Mouse (Mus musculus) ES-E14 (cell line): ENCODE results near the gene Kif13a. TPM values are rescaled to one million over a fixed set of nuclear protein-coding genes. Genes with fewer than 3 reads are reported as not detected.
A peak's percentile ranks its signal among the peaks of the same experiment; 100 is the strongest.

ENCODE experiments used
- DNase-seq: peaks from one replicate; pipeline ENCODE4 v3.0.0-alpha.2; 2013; ENCODE audit warnings: low read depth, low spot score
- H3K27ac ChIP-seq: 2 replicates; pipeline ENCODE4 v1.5.1; 2012; ENCODE audit warnings: low read depth, mild to moderate bottlenecking, low read length, moderate library complexity, mixed read lengths; ENCODE audit not compliant: poor library complexity, insufficient read depth, severe bottlenecking
- H3K36me3 ChIP-seq: 2 replicates; pipeline ENCODE4 v1.6.1; 2012; ENCODE audit warnings: mild to moderate bottlenecking, low read length, moderate library complexity, mixed read lengths; ENCODE audit not compliant: control insufficient read depth, poor library complexity, insufficient read depth, severe bottlenecking
- H3K4me1 ChIP-seq, 2 experiments: fragments of 150-350 bp in 1 of 2; sonication (generic) in 1 of 2; 2 replicates each; pipeline ENCODE4 v1.6.1; 2012; ENCODE audit warnings: low read length in 2 of 2, mild to moderate bottlenecking in 1 of 2, mixed read lengths in 1 of 2; ENCODE audit not compliant: control insufficient read depth in 2 of 2, insufficient read depth in 2 of 2, poor library complexity in 1 of 2
- H3K4me3 ChIP-seq, 2 experiments: fragments of 150-350 bp in 1 of 2; sonication (generic) in 1 of 2; 2 replicates each; pipeline ENCODE4 v1.5.1; 2012; ENCODE audit warnings: low read length in 2 of 2, low read depth in 1 of 2, mild to moderate bottlenecking in 1 of 2, mixed read lengths in 1 of 2; ENCODE audit not compliant: insufficient read depth in 1 of 2, poor library complexity in 1 of 2, severe bottlenecking in 1 of 2
- H3K9ac ChIP-seq: 2 replicates; pipeline ENCODE4 v1.6.1; 2012; ENCODE audit warnings: low read depth, mild to moderate bottlenecking, low read length, mixed read lengths; ENCODE audit not compliant: poor library complexity, insufficient read depth, severe bottlenecking
- H3K9me3 ChIP-seq: fragments of 150-350 bp; sonication (generic); 2 replicates; pipeline ENCODE4 v1.6.1; 2012; ENCODE audit warnings: low read depth, mild to moderate bottlenecking, low read length; ENCODE audit not compliant: control insufficient read depth, insufficient read depth
- CHD2 ChIP-seq: IDR thresholded peaks from 2 replicates; pipeline ENCODE4 v1.6.1; 2014; ENCODE audit warnings: mild to moderate bottlenecking, low read depth, low read length, inconsistent platforms
- HCFC1 ChIP-seq: IDR thresholded peaks from 2 replicates; pipeline ENCODE4 v1.6.1; 2012; ENCODE audit warnings: low read length, inconsistent platforms, borderline replicate concordance; ENCODE audit not compliant: insufficient read depth
- MAFK ChIP-seq: IDR thresholded peaks from 2 replicates; pipeline ENCODE4 v1.6.1; 2014; ENCODE audit warnings: mild to moderate bottlenecking, low read depth, low read length, inconsistent platforms; ENCODE audit not compliant: insufficient read depth
- ZC3H11A ChIP-seq: IDR thresholded peaks from 2 replicates; pipeline ENCODE4 v1.6.1; 2012; ENCODE audit warnings: low read depth, mild to moderate bottlenecking, inconsistent platforms, low read length, borderline replicate concordance
- ZNF384 ChIP-seq: IDR thresholded peaks from 2 replicates; pipeline ENCODE4 v1.6.1; 2012; ENCODE audit warnings: low read depth, low read length, inconsistent platforms
- in situ Hi-C, 2 experiments: fragments of 600-800 bp; cut with MboI; formaldehyde crosslinking; loops; one replicate each; pipeline ENCODE4 v1.15.1; 2025; ENCODE audit warnings: low sequenced_read_pairs in 2 of 2, inconsistent platforms in 1 of 2; ENCODE audit not compliant: unreplicated experiment in 2 of 2
- total RNA-seq: library from RNA; depleted of rRNA; stranded (reverse); fragments of 300-350 nt; gene quantifications from 2 replicates; pipeline ENCODE4 v1.2.3, GENCODE M21; 2012

Kif13a gene
- total RNA-seq, 1 experiment = 23.6 TPM

DNA sequence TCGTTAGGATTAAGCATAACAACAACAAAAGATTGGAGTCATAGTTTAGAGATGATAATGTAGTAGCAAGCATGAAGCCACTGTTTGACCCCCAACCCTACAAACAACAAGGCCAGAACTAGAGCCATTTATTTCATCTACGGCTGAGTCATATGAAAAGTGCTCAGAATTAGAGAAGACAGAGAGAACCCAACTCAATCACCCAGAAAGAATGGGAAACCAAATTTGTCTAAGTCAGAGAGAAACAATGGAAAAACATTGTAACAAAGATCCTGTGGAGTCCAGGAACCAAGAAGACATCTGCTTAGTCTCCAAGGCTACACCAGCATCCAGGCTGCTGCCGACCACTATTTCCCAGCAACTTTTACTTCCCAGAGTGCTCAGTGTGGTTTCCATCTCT is 19.7 kb downstream of the Kif13a start:
- Histone ChIP-seq H3K4me1 (peaks cover 3 to 17% of the 10 kb centered on the region in 2 experiments; a peak in 3 of 4 replicates), H3K4me3 (no peak overlapping the region), H3K36me3 (no peaks in the 10 kb centered on the region), H3K27ac (no peak overlapping the region), H3K9ac (no peak overlapping the region), H3K9me3 (no peaks in the 10 kb centered on the region)
- DNase-seq = no peak
- TF ChIP-seq CHD2 (no peak), HCFC1 (no peak), MAFK (no peak), ZNF384 (no peak), ZC3H11A (no peak)
- in situ Hi-C loops = no loop called here

- Histone ChIP-seq H3K27ac (no peak overlapping the region), H3K4me1 (peaks cover 3 to 20% of the 10 kb centered on the region in 2 experiments), H3K4me3 (no peak overlapping the region)
Measured at GRCm38 (mm10) chr13:46909005-46909565, 20.6 kb downstream of the Kif13a start.

GRCm38 (mm10) chr13:46908387-46908786 is 21.3 kb downstream of the Kif13a start:
- TF ChIP-seq ZNF384 (no peak), CHD2 (no peak), ZC3H11A (no peak), MAFK (no peak), HCFC1 (no peak)
- Histone ChIP-seq H3K36me3 (no peaks in the 10 kb centered on the region), H3K9me3 (no peaks in the 10 kb centered on the region), H3K27ac (no peak overlapping the region), H3K4me1 (peaks cover 3 to 20% of the 10 kb centered on the region in 2 experiments), H3K9ac (no peak overlapping the region), H3K4me3 (no peak overlapping the region)
- in situ Hi-C loops = no loop called here
- no peak for DNase-seq

More at GRCm38 (mm10) chr13:46909005-46909565, 20.6 kb downstream of the Kif13a start:
- no peaks in the 10 kb centered on the region for H3K36me3 ChIP-seq
- H3K9me3 ChIP-seq = no peaks in the 10 kb centered on the region
- no peak for TF ChIP-seq CHD2
- no peak for TF ChIP-seq MAFK
- in situ Hi-C loops = no loop called here
- H3K9ac ChIP-seq = peak overlapping the region; percentile 39; the same call in 1 of the 2 replicates
- no peak for DNase-seq

DNA sequence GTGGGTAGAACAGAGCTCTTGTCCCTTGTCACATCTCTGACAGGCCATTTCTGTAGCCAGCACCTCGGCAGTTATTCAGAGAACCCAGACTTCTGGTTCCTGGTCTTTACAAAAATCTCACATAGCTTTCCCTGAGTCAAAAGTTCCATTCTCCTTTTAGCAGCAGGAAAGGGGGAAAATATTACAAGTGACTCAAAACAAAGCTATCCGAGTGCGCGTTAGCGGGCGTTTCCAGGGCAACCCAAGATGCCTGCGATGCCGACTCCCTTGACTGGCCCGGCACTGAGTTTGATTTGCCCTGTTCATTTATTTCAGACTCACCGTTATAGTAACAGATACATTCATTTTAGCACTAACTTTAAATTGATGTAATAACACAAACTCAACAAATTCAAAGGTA is 21.8 kb downstream of the Kif13a start:
- Histone ChIP-seq H3K9me3 (no peaks in the 10 kb centered on the region), H3K4me3 (no peak overlapping the region), H3K27ac (no peak overlapping the region), H3K9ac (no peak overlapping the region), H3K36me3 (no peaks in the 10 kb centered on the region), H3K4me1 (peaks cover 2 to 15% of the 10 kb centered on the region in 2 experiments)
- in situ Hi-C loops = no loop called here
- TF ChIP-seq HCFC1 (no peak), CHD2 (no peak), ZNF384 (no peak), ZC3H11A (no peak), MAFK (no peak)
- no peak for DNase-seq

- Histone ChIP-seq H3K9me3 (no peaks in the 10 kb centered on the region), H3K4me3 (no peak overlapping the region), H3K27ac (no peak overlapping the region), H3K36me3 (no peaks in the 10 kb centered on the region), H3K4me1 (peaks cover 2 to 13% of the 10 kb centered on the region in 2 experiments), H3K9ac (no peak overlapping the region)
- DNase-seq = no peak
- TF ChIP-seq ZNF384 (no peak), CHD2 (no peak), ZC3H11A (no peak)
- in situ Hi-C loops = no loop called here
Measured at GRCm38 (mm10) chr13:46907115-46907514, 22.6 kb downstream of the Kif13a start.
